Mouse (Mus musculus) forebrain, embryonic 13.5 days (tissue): ENCODE measurements around the gene Gm10220. TPM values are rescaled to one million over a fixed set of nuclear protein-coding genes. Genes with fewer than 3 reads are reported as not detected.
"Not testable (repeated sequence)": the region's sequence is repeated elsewhere in the genome, so short reads cannot be mapped to it uniquely, and the experiment has no call there.

ENCODE experiments used
- ATAC-seq: fragments of 200-750 bp; cut with Nextera tagmentation; 2 replicates; pipeline ENCODE4 v1.8.0; 2017
- H3K27ac ChIP-seq: fragments of 300-500 bp; sonication (generic); 2 replicates; pipeline ENCODE4 v1.5.1; 2015; ENCODE audit warnings: inconsistent platforms, mild to moderate bottlenecking, moderate library complexity
- H3K27me3 ChIP-seq: fragments of 300-500 bp; sonication (generic); 2 replicates; pipeline ENCODE4 v1.6.1; 2015; ENCODE audit warnings: mild to moderate bottlenecking, inconsistent platforms
- H3K36me3 ChIP-seq: fragments of 300-500 bp; sonication (generic); 2 replicates; pipeline ENCODE4 v1.6.1; 2015; ENCODE audit warnings: mild to moderate bottlenecking, inconsistent platforms; ENCODE audit not compliant: poor library complexity, severe bottlenecking
- H3K4me1 ChIP-seq: fragments of 300-500 bp; sonication (generic); 2 replicates; pipeline ENCODE4 v1.6.1; 2015; ENCODE audit warnings: inconsistent platforms
- H3K4me2 ChIP-seq: fragments of 300-500 bp; sonication (generic); 2 replicates; pipeline ENCODE4 v1.6.1; 2015; ENCODE audit warnings: inconsistent platforms, mild to moderate bottlenecking, moderate library complexity
- H3K4me3 ChIP-seq: fragments of 300-500 bp; sonication (generic); 2 replicates; pipeline ENCODE4 v1.5.1; 2015; ENCODE audit warnings: mild to moderate bottlenecking, inconsistent platforms
- H3K9ac ChIP-seq: fragments of 300-500 bp; sonication (generic); 2 replicates; pipeline ENCODE4 v1.6.1; 2015; ENCODE audit warnings: mild to moderate bottlenecking, inconsistent platforms
- H3K9me3 ChIP-seq: fragments of 300-500 bp; sonication (generic); replicated peaks from 2 replicates; pipeline ENCODE4 v1.6.1; 2016; ENCODE audit warnings: inconsistent platforms
- WGBS: fragments of 180-500 bp; shearing (Covaris S2); methylation state at CpG from one replicate; pipeline ENCODE4 v1.1.7; 2015; 5-methylcytosine and 5-hydroxymethylcytosine counted together
- polyA plus RNA-seq: library from polyadenylated mRNA; unstranded; fragments of >200 nt; fragmentation: Nextera tagmentation; extraction: Ambion mirVana; gene quantifications from 2 replicates; pipeline ENCODE4 v1.2.1, GENCODE M21; 2015

The Gm10220 gene
- polyA plus RNA-seq: 0.08 TPM in 1 of 2 replicates, not detected in the other

- not testable (repeated sequence) for H3K4me1 ChIP-seq, H3K4me3 ChIP-seq, H3K9me3 ChIP-seq, ATAC-seq, H3K9ac ChIP-seq, H3K27ac ChIP-seq, H3K27me3 ChIP-seq, H3K36me3 ChIP-seq, H3K4me2 ChIP-seq
- WGBS: no CpG with 5 or more reads among the region's 3 CpGs
These were observed at the start of gene Gm10220 for GRCm38 (mm10) chr5:26121321-26121720. TSS of gene Gm10220 (minus strand) at chr5:26121421.

GRCm38 (mm10) chr5:26169855-26170254, 48.6 kb upstream of the Gm10220 start:
- no peak overlapping the region for H3K4me3 ChIP-seq
- no peak for ATAC-seq
- 83% methylated on average over 1 of the region's 1 CpGs for WGBS

GRCm38 (mm10) chr5:26165791-26166165, 44.6 kb upstream of the Gm10220 start:
- ATAC-seq: no peak

More at GRCm38 (mm10) chr5:26169855-26170254, 48.6 kb upstream of the Gm10220 start:
- Histone ChIP-seq H3K9me3 (no peaks in the 10 kb centered on the region), H3K27me3 (no peaks in the 10 kb centered on the region), H3K9ac (no peak overlapping the region), H3K4me2 (no peak overlapping the region), H3K4me1 (no peaks in the 10 kb centered on the region), H3K36me3 (no peaks in the 10 kb centered on the region), H3K27ac (no peak overlapping the region)

GRCm38 (mm10) chr5:26165036-26165790, 44.0 kb upstream of the Gm10220 start:
- Histone ChIP-seq H3K36me3 (no peaks in the 10 kb centered on the region), H3K4me1 (no peaks in the 10 kb centered on the region), H3K27ac (no peak overlapping the region), H3K9ac (no peak overlapping the region), H3K4me2 (no peak overlapping the region), H3K4me3 (no peak overlapping the region), H3K9me3 (no peaks in the 10 kb centered on the region), H3K27me3 (no peaks in the 10 kb centered on the region)
- ATAC-seq: no peak
- WGBS: 81% methylated on average over 8 of the region's 8 CpGs

More at GRCm38 (mm10) chr5:26165791-26166165, 44.6 kb upstream of the Gm10220 start:
- H3K9ac ChIP-seq: no peak overlapping the region
- no peaks in the 10 kb centered on the region for H3K27me3 ChIP-seq
- H3K4me2 ChIP-seq: no peak overlapping the region
- no peak overlapping the region for H3K4me3 ChIP-seq
- no peaks in the 10 kb centered on the region for H3K9me3 ChIP-seq
- H3K36me3 ChIP-seq: no peaks in the 10 kb centered on the region
- 90% methylated on average over 5 of the region's 5 CpGs for WGBS
- H3K4me1 ChIP-seq: no peaks in the 10 kb centered on the region
- no peak overlapping the region for H3K27ac ChIP-seq

GRCm38 (mm10) chr5:26157396-26158170, 36.4 kb upstream of the Gm10220 start:
- 81% methylated on average over 10 of the region's 10 CpGs for WGBS
- no peaks in the 10 kb centered on the region for H3K36me3 ChIP-seq
- no peak overlapping the region for H3K4me3 ChIP-seq
- no peak overlapping the region for H3K27ac ChIP-seq
- H3K9ac ChIP-seq: no peak overlapping the region
- H3K4me1 ChIP-seq: no peaks in the 10 kb centered on the region
- no peak for ATAC-seq
- no peak overlapping the region for H3K4me2 ChIP-seq
- H3K9me3 ChIP-seq: no peaks in the 10 kb centered on the region
- no peaks in the 10 kb centered on the region for H3K27me3 ChIP-seq

GRCm38 (mm10) chr5:26142891-26143290, 21.7 kb upstream of the Gm10220 start:
- H3K27me3 ChIP-seq: no peaks in the 10 kb centered on the region
- 85% methylated on average over 6 of the region's 6 CpGs for WGBS
- no peak overlapping the region for H3K4me3 ChIP-seq
- H3K9ac ChIP-seq: no peak overlapping the region
- no peak overlapping the region for H3K4me2 ChIP-seq
- no peak overlapping the region for H3K27ac ChIP-seq
- no peak for ATAC-seq
- H3K36me3 ChIP-seq: no peaks in the 10 kb centered on the region
- H3K9me3 ChIP-seq: no peaks in the 10 kb centered on the region
- no peaks in the 10 kb centered on the region for H3K4me1 ChIP-seq

- H3K36me3 ChIP-seq, H3K4me2 ChIP-seq, H3K4me3 ChIP-seq, H3K27ac ChIP-seq, H3K27me3 ChIP-seq, ATAC-seq, H3K9ac ChIP-seq, H3K4me1 ChIP-seq, H3K9me3 ChIP-seq: not testable (repeated sequence)
- WGBS: no CpG with 5 or more reads among the region's 3 CpGs
These were observed 16.0 kb downstream of the Gm10220 start, which contains the start of gene 5031410I06Rik for GRCm38 (mm10) chr5:26105262-26105661. TSS of gene 5031410I06Rik (minus strand) at chr5:26105362.

- not testable (repeated sequence) for H3K4me2 ChIP-seq, H3K4me1 ChIP-seq, H3K4me3 ChIP-seq, ATAC-seq, H3K27ac ChIP-seq, H3K27me3 ChIP-seq, H3K9ac ChIP-seq, H3K9me3 ChIP-seq, H3K36me3 ChIP-seq
- 83% methylated on average over 1 of the region's 1 CpGs for WGBS
These were observed 32.0 kb downstream of the Gm10220 start, which contains the start of gene Gm10471 for GRCm38 (mm10) chr5:26089191-26089590. TSS of gene Gm10471 (minus strand) at chr5:26089291.

- not testable (repeated sequence) for H3K4me3 ChIP-seq, H3K36me3 ChIP-seq, H3K4me1 ChIP-seq, ATAC-seq, H3K27me3 ChIP-seq, H3K9me3 ChIP-seq, H3K9ac ChIP-seq, H3K4me2 ChIP-seq, H3K27ac ChIP-seq
These were observed 42.2 kb downstream of the Gm10220 start for GRCm38 (mm10) chr5:26079023-26079422.

- no peak for ATAC-seq
- Histone ChIP-seq H3K9ac (no peak overlapping the region), H3K27ac (no peak overlapping the region), H3K4me2 (no peak overlapping the region), H3K9me3 (peaks cover 4% of the 10 kb centered on the region; the same call in 1 of the 2 replicates), H3K27me3 (no peaks in the 10 kb centered on the region), H3K36me3 (no peaks in the 10 kb centered on the region), H3K4me1 (no peaks in the 10 kb centered on the region), H3K4me3 (no peak overlapping the region)
- WGBS: 89% methylated on average over 24 of the region's 24 CpGs
These were observed 50.5 kb downstream of the Gm10220 start for GRCm38 (mm10) chr5:26070716-26071115.
